Mouse (Mus musculus): ENCODE data around the gene Gm20908. TPM values are rescaled to one million over a fixed set of nuclear protein-coding genes. Genes with fewer than 3 reads are reported as not detected.
"Not testable (repeated sequence)": the region's sequence is repeated elsewhere in the genome, so short reads cannot be mapped to it uniquely, and the experiment has no call there.

The Gm20908 gene
- not detected in 2 replicates for polyA plus RNA-seq (2015; fragmentation: Nextera tagmentation; extraction: Ambion mirVana)

DNA sequence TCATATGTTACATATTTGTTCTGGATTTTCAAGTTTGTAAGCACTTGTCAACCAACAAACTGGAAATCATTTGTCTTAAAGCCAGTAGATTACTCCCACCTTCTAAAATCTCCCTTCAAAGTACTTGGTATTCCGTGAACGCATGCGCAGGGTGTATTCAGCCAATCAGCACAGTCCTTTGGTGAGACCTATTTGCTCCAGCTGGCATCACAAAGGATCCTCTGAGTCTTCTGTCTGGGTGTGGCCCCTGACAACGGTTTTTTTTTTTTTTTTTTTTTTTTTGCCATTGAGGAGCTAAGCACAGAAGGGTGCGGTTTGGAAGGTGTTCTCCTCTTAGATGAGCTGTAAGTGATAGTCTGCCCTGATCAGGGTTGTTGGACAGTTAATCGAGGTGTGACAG is at the start of gene Gm20908:
TSS of gene Gm20908 (plus strand) at position 301 of the 400 bp plus-strand sequence.
- H3K36me3 ChIP-seq (ENCODE audit: insufficient read depth, low read length); ATAC-seq; H3K4me1 ChIP-seq (ENCODE audit: insufficient read depth, low read depth, low read length); H3K9ac ChIP-seq (replicated peaks; ENCODE audit: low read depth); H3K4me3 ChIP-seq (ENCODE audit: low read depth, low read length); H3K4me2 ChIP-seq (replicated peaks; ENCODE audit: low read depth, low read length); H3K27ac ChIP-seq (ENCODE audit: low read length); H3K9me3 ChIP-seq (ENCODE audit: low read length); DNase-seq (ENCODE audit: low spot score); H3K27me3 ChIP-seq (replicated peaks; ENCODE audit: insufficient read depth, low read length): not testable (repeated sequence)
- no CpG with 5 or more reads among the region's 6 CpGs for WGBS
